Mouse (Mus musculus) cerebellum, adult 8-10 months (tissue): Measurements from ENCODE around the gene Evx1.

Experiments used
- DNase-seq: peaks from one replicate; pipeline ENCODE4 v3.0.0; 2022

Evx1 gene

GRCm38 (mm10) chr6:52291021-52291860 is 22.1 kb upstream of the Evx1 start:
- no peak for DNase-seq

GRCm38 (mm10) chr6:52292328-52292727 is 21.0 kb upstream of the Evx1 start:
- DNase-seq: no peak

DNA sequence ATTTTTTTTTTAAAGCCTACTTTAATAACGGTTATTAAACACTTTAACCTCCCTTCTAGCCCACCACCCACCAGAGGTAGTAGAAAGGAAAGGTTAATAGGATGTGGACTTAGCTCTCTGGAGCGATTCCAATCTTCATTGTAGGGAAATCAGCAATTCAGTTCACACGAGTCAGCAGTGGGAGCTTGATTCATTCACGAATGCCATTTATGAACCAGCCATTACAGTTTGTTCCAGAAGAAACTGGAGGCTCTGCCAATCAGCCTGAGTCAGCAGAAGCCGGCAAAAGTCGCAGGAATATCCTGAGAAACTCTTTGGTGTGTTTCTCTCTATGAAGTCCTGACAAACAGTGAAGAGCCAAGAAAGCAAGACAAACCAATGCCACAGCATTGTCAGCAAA is 18.7 kb upstream of the Evx1 start:
- no peak for DNase-seq

- DNase-seq: no peak
Measured at GRCm38 (mm10) chr6:52298511-52298910, 14.8 kb upstream of the Evx1 start.

DNA sequence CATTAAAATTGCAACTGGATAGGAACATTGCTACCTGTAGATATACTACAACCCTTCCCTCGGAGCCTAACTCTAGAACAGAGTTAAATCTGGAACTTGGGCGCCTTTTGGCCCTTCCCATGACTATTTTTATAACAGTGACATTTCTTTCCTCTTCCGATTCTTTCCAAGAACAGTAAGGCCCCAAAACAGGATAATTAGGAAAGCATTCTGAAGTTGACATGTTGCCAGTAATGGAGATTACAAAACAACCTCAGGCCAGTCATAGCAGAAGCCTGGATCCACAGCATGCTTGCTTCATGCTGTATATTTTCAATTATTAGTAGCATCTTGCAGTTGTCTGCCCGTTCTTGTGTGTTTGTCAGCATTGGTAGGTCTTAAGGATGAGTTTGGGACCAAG is 12.5 kb upstream of the Evx1 start:
- DNase-seq: no peak

DNA sequence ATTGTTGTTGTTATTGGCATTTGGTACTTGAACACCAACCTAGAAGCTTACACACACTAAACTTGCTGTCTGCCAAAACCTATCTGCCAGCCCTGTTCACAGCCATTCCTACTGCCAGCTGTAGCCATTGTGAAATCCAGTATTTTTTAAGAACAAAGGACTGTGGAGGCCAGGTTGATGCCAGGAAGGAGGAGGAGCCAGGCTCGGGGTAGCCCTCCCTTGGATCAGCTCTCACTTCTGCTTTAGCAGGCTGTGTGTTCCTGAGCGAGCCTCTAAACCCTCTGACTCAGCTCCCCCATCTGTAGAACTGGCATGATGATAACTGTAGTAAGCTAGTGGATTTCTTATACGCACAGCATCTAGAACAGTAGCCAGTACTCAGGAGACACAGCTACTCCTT is 9.9 kb upstream of the Evx1 start:
- no peak for DNase-seq

GRCm38 (mm10) chr6:52305877-52306389 is 7.4 kb upstream of the Evx1 start:
- no peak for DNase-seq

GRCm38 (mm10) chr6:52309766-52310165 is 3.5 kb upstream of the Evx1 start:
- no peak for DNase-seq

DNA sequence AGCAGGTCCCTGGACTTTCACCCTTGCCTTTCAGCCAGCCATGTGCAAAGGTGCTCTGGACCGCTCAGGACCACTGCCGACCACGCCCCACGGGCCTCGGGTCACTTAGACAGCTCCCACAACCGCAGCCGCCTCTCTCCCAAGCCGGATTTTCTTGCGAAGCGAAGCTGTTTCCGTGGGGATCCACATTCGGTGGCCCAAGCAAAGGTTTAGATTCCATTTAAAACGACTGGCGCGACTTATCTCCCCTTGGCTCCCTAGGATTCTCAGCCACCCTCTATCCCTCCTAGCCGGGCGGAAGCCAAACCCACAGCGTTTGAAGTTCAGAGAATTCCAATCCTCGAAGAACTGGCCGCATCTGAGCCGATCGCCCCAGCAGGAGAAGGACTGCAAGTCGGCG is 2.9 kb upstream of the Evx1 start:
- no peak for DNase-seq

DNA sequence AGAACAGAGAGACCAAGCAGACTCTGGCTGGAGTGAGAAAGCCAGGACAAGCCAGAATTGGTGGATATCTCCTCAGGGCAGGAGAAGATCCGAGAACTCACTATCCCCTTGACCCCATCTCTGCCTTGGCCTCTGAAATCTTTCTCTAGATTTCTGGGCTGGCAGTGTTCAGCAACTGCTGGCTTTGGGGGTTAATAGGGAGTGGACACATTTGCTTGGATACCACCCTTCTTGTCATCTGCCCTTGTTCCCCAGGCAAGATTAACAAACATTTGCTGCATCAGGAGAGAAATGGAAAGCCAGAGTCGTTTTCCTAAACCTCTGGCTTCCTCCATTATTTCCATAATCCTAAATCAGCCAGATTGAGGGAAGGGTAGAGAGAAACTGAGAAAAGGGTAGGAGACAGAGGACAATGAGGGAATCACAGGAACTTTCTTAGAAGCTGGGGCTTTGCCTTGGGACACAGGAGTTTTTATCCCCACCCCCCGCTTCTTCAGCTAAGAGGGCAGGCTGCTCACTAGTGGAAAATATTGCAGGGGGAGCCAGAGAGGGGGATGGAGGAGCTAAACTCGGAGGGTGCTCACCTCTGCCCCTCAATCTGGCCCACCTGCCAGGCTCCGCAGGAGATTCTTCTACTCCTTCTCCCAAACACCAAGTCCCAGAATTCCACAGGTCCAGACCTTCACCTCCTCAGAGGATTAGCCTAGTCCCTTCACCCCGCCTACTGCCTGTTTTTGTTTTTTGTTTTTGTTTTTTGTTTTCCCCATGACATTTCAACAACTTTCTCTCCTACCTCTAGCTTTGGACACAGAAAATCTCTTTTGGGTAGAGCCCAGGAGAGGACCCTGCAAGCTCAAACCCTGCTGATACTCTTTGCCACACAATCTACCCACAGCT is 1.4 kb upstream of the Evx1 start:
- DNase-seq: no peak

- DNase-seq: no peak
Measured at GRCm38 (mm10) chr6:52312558-52312915, 761 bp upstream of the Evx1 start.

DNA sequence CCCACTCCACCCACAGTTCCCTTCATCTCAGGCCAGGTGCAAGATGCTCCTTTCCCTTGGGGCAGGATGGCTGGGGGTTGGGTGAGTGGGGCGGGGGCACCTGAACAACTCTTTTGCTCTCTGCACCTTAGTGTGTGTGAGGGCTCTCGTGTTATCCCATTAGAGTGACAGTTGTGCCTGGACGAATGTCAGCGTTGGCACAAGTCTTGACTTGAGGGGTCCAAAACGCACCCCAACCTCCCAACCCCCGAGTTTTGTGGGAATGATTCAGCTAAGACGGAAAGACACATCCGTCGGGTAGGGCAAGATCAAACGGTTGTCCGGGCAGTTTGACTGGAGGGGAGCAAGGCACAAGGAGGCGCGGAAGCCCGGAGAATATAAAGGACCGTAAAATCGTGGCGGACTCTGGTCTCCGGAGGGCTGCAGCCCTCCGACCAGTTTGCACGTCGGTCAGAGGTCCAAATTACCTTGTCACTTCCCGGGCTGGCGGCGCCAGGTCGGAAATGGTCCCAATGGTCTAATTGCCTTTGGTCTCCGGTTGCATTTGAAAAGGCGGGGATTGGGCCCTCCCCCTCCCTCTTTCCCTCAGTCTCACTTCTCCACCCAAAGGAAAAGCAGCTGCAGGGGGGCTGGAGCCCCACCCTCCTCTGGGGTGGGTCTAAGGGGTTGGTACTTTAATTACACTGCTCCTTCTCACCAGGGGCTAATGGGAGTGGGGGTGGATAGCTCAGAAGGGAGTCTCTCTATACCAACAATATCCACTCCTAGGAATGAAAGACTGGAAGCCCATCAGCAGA is 1.2 kb downstream of the Evx1 start:
- no peak for DNase-seq

- DNase-seq: no peak
Measured at GRCm38 (mm10) chr6:52315441-52316412, 2.4 kb downstream of the Evx1 start.

DNA sequence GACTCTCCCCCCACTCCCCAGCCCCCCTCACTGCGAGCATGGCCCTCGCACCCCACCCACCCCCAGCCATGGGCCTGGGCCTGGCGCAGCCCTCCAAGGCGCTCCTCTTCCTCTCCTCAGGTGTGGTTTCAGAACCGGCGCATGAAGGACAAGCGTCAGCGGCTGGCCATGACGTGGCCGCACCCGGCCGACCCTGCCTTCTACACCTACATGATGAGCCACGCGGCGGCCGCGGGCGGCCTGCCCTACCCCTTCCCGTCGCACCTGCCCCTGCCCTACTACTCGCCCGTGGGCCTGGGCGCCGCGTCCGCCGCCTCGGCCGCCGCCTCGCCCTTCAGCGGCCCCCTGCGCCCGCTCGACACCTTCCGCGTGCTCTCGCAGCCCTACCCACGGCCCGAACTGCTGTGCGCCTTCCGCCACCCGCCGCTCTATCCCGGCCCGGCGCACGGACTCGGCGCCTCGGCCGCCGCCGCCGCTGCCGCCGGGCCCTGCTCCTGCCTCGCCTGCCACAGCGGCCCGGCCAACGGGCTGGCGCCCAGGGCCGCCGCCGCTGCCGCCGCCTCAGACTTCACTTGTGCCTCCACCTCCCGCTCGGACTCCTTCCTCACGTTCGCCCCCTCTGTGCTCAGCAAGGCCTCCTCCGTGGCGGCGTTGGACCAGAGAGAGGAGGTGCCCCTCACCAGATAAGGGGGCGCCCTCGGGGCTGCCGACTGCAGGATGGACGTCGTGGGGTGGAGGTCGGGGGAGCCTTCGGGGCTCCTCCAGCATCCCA is 3.3 kb downstream of the Evx1 start:
- DNase-seq: no peak

DNA sequence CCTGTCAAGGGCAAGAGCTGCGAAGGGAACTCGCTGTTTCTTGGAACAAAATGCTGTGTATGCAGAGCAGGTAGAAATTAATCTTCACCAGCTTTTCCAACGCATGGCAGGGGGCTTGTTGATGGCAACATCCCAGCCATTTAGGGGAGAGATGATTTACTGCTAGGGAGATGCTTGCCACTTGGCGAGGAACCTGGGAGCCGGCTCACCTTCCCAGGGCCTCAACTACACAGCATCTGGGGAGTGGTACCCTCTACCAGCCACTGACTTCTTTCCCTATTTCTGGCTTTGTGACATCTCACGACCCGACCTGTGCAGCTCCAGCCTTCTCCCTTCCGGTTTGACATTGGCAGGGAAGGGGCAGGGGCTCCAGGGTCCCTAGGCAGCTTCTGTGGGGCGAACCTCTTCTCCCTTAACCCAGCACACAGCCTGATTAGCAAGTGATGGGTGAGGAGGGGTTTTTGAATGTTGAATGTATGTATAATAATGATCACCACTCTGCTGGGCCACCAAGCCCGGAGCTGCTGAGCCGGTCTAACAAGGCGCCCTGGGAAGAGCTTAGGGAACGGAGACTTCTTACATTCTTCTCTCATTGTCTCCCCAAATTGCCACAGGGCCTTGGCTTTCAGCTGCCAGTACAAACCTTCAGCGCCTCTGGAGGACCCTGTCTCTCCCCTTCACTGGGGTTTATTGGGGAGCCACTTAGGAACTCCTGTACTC is 4.3 kb downstream of the Evx1 start:
- no peak for DNase-seq

DNA sequence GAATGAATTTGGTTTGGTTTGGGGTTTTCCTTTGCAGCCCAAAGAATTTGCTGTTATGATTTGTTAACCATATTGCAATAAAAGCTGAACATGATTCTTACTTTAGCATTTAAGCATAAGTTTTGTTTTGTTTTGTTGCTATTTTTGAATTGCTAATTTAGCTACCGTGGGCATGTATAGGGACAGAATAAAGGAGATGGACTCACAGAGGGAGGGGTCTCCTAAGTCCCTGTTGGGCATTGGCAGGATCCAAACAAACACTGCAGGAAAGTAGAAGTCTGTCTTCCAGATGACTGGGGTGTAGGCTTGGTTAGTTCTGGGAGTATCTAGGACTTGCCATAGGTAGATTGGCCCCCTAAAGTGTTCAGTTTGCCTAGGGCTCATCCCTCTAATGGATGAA is 5.0 kb downstream of the Evx1 start:
- DNase-seq: no peak

DNA sequence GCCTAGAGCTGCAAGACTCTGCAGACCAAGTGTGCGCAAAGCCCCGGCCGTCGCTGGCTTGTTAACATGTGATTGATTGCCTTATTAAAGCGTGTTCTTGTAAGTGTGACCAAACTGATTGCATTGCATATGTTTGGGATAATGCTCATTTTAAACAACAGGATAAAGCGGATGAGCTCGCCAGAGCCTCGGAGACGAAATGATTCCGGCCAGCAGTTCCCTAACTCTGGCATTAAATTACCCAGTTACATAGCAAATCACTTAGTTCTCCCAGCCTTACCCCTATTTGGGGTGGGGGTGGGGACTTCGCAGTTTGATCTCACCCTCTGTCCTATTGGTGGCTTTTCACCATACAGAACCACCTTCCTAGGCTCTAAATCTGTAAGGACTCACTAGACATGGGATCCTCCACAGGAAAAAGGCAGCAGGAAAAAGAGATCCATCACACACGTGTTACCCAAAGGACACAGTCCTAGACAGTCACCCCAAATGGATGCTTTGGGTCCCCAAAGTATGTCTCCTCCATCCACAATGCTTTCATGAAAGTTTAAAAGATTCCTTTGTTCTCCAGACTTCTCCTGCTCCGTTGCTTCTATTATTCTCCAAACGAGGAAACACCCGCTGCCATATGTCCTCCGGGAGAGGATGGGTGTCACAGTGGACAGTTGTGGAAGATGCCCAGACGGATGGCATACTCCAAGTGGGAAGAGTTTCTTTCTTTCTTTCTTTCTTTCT is 6.8 kb downstream of the Evx1 start:
- no peak for DNase-seq

DNA sequence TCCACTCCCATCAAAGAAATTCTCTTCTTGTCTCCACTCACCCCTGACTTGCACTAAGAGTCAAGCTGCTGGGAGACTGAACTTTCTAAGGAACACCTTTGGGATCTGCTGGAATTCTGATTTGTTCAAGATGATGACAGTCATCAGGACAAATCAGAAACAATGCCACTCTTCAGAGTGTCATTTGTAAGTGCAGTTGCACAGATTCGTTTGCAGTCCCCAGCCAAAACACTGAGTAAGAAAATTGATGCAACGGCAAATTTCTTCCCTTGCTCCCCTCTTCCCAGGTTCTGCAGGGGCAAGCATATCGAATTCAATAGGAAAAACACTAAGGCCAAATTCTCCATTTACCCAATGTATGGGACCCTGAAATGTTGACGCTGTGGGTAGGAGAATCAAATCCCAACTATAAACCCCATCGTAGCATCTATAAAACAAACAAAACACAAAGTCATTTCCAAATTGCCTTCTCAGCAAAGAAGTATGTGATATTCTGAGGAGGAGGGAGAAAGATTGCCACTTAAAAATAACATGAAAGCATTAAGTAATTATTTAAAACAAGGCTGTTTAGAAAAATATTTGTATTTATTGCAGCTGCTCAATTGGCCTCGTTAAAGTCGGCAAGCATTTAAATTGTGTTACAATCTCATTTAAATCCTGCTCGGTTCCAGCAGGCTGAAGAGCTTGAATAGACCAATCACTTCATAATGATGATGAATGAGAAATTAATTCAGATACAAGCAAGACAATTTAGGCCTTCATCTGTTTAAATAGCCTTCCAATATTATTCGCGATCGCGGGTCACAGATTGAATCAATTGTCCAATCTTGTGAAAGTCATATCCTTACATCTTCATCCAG is 7.9 kb downstream of the Evx1 start:
- DNase-seq: no peak
